ENCODE assay signal across 8 mouse cellular contexts in genomic region chr14:21891581-21892340, GRCm38 (mm10). TPM values are rescaled to one million over a fixed set of nuclear protein-coding genes. Genes with fewer than 3 reads are reported as not detected.
DNase-seq lines count a peak whose midpoint lies in the region; ATAC-seq lines count a peak whose summit lies in the region.

No protein-coding gene starts in this region.

- H3K36me3 ChIP-seq in heart, embryonic 11.5 days (ENCODE audit: control insufficient read depth, insufficient read depth, low read length) = no peaks in the 10 kb centered on the region
- no peaks in the 10 kb centered on the region for H3K36me3 ChIP-seq in intestine, embryonic 14.5 days (ENCODE audit: control insufficient read depth, insufficient read depth, low read length)
- no peaks in the 10 kb centered on the region for H3K36me3 ChIP-seq in neural tube, embryonic 11.5 days (ENCODE audit: control insufficient read depth, insufficient read depth, low read length)

- intact Hi-C loops in left cerebral cortex, postnatal 4 days (cut with DNase I) = no loop called here

- DNase-seq in heart, adult 8-10 months (ENCODE audit: low spot score) = no peak
- peak; percentile 79 for DNase-seq in embryo, embryonic 11.5 days (ENCODE audit: low read depth, low spot score)
- peak; percentile 67 for DNase-seq in intestine, embryonic 14.5 days (ENCODE audit: low spot score)
- peak; percentile 75 for DNase-seq in neural tube, embryonic 11.5 days (ENCODE audit: low spot score)
- no peak for DNase-seq in left cerebral cortex, postnatal 4 days
- no peak for DNase-seq in urinary bladder, postnatal 36 days (ENCODE audit: low spot score in 2 of 2)
- no peak for DNase-seq in layer of hippocampus, adult 18-20 months (ENCODE audit: low spot score in 2 of 2)

- H3K27ac ChIP-seq in heart, embryonic 11.5 days (ENCODE audit: low read depth, low read length) = peak overlapping the region; percentile 57; the same call in 1 of the 2 replicates
- peak overlapping the region; percentile 74 for H3K27ac ChIP-seq in intestine, embryonic 14.5 days (ENCODE audit: low read depth)
- peak overlapping the region; percentile 58 for H3K27ac ChIP-seq in neural tube, embryonic 11.5 days (ENCODE audit: low read depth, low read length)

- no peaks in the 10 kb centered on the region; the same call in 1 of the 2 replicates for H3K4me1 ChIP-seq in heart, embryonic 11.5 days (ENCODE audit: control insufficient read depth, insufficient read depth, low read length)
- H3K4me1 ChIP-seq in intestine, embryonic 14.5 days (replicated peaks; ENCODE audit: control insufficient read depth, insufficient read depth, low read length) = peaks cover 17% of the 10 kb centered on the region
- peaks cover 12% of the 10 kb centered on the region for H3K4me1 ChIP-seq in neural tube, embryonic 11.5 days (ENCODE audit: control insufficient read depth, insufficient read depth, low read length)

- H3K9ac ChIP-seq in heart, embryonic 11.5 days (ENCODE audit: low read depth, low read length) = peak overlapping the region; percentile 29; the same call in 1 of the 2 replicates
- no peak overlapping the region for H3K9ac ChIP-seq in intestine, embryonic 14.5 days (ENCODE audit: low read length)
- 0 out of 2 replicates have a peak overlapping the region, but pooled peaks have one; percentile 5 for H3K9ac ChIP-seq in neural tube, embryonic 11.5 days (ENCODE audit: low read length)

- H3K4me2 ChIP-seq in heart, embryonic 11.5 days = peak overlapping the region; percentile 52
- peak overlapping the region; percentile 30 for H3K4me2 ChIP-seq in intestine, embryonic 14.5 days (ENCODE audit: low read length)
- peak overlapping the region; percentile 27 for H3K4me2 ChIP-seq in neural tube, embryonic 11.5 days (ENCODE audit: low read depth)

- 26% methylated on average over 15 of the region's 15 CpGs for WGBS in heart, embryonic 11.5 days (ENCODE audit: insufficient replicate concordance)
- WGBS in intestine, embryonic 14.5 days = 4% methylated on average over 15 of the region's 15 CpGs
- 3% methylated on average over 15 of the region's 15 CpGs for WGBS in neural tube, embryonic 11.5 days

- H3K9me3 ChIP-seq in heart, embryonic 11.5 days (replicated peaks; ENCODE audit: control insufficient read depth, low read length) = no peaks in the 10 kb centered on the region
- H3K9me3 ChIP-seq in intestine, embryonic 14.5 days (ENCODE audit: control insufficient read depth, low read length) = no peaks in the 10 kb centered on the region
- H3K9me3 ChIP-seq in neural tube, embryonic 11.5 days (ENCODE audit: control insufficient read depth, low read length) = no peaks in the 10 kb centered on the region

- no peak overlapping the region for H3K4me3 ChIP-seq in heart, embryonic 11.5 days (ENCODE audit: low read depth, low read length)
- no peak overlapping the region for H3K4me3 ChIP-seq in intestine, embryonic 14.5 days (ENCODE audit: low read depth, low read length)
- no peak overlapping the region for H3K4me3 ChIP-seq in neural tube, embryonic 11.5 days (ENCODE audit: low read depth, low read length)

- peak; percentile 66 for ATAC-seq in heart, embryonic 11.5 days (replicated peaks; ENCODE audit: insufficient number of reproducible peaks, low FRiP score, low TSS enrichment)
- peak; percentile 77 for ATAC-seq in intestine, embryonic 14.5 days (replicated peaks; ENCODE audit: low FRiP score, low TSS enrichment, low read depth)
- peak; percentile 89 for ATAC-seq in neural tube, embryonic 11.5 days (ENCODE audit: insufficient read depth, low FRiP score, low TSS enrichment)

- H3K27me3 ChIP-seq in heart, embryonic 11.5 days (ENCODE audit: control insufficient read depth, insufficient read depth, low read length) = no peaks in the 10 kb centered on the region
- no peaks in the 10 kb centered on the region for H3K27me3 ChIP-seq in intestine, embryonic 14.5 days (replicated peaks; ENCODE audit: control insufficient read depth, insufficient read depth, low read length)
- H3K27me3 ChIP-seq in neural tube, embryonic 11.5 days (ENCODE audit: control insufficient read depth, insufficient read depth, low read length) = no peaks in the 10 kb centered on the region

RNA-seq across cellular contexts. Expression of gene Comtd1, which starts 43.0 kb away (rescaled TPM):
- 38.6 and 44.5 TPM in 2 replicates for polyA plus RNA-seq in heart, embryonic 11.5 days (2014; fragmentation: Nextera tagmentation; extraction: Ambion mirVana)
- 10 to 100 TPM in 2 of 4 experiments, 1 to 10 TPM in 2; 8.4 to 12.0 (median 10.3) TPM for total RNA-seq in heart, adult 8-10 months (2022)
- 47.4 and 47.6 TPM in 2 replicates for polyA plus RNA-seq in intestine, embryonic 14.5 days (2014; fragmentation: Nextera tagmentation; extraction: Ambion mirVana)
- 14.0 and 16.0 TPM in 2 replicates for polyA plus RNA-seq in neural tube, embryonic 11.5 days (2014; fragmentation: Nextera tagmentation; extraction: Ambion mirVana)
- 10 to 100 TPM; 41.5 to 52.5 TPM for total RNA-seq in left cerebral cortex, postnatal 4 days (2021)
- total RNA-seq in layer of hippocampus, adult 18-20 months (2021) = 10 to 100 TPM; 28.3 to 29.7 TPM

Comparison
In these comparisons a context has a peak if more than half of its experiments do, and no peak if none do; other contexts are left out.
1. DNase-seq: peak in embryo, embryonic 11.5 days (single experiment), intestine, embryonic 14.5 days (single experiment) and neural tube, embryonic 11.5 days (single experiment); none in heart, adult 8-10 months (single experiment), left cerebral cortex, postnatal 4 days (single experiment), urinary bladder, postnatal 36 days (0 of 2) and layer of hippocampus, adult 18-20 months (0 of 2).
2. Peak in every context shown above with its lines, with median percentiles within 50 percentile points of each other: ATAC-seq, H3K27ac ChIP-seq and H3K4me2 ChIP-seq.